Mouse (Mus musculus): ENCODE data around the gene Helq. TPM values are rescaled to one million over a fixed set of nuclear protein-coding genes. Genes with fewer than 3 reads are reported as not detected.

The Helq gene
- total and polyA plus RNA-seq, 3 experiments, result 12.1 to 24.3 (median 13.1) TPM

DNA sequence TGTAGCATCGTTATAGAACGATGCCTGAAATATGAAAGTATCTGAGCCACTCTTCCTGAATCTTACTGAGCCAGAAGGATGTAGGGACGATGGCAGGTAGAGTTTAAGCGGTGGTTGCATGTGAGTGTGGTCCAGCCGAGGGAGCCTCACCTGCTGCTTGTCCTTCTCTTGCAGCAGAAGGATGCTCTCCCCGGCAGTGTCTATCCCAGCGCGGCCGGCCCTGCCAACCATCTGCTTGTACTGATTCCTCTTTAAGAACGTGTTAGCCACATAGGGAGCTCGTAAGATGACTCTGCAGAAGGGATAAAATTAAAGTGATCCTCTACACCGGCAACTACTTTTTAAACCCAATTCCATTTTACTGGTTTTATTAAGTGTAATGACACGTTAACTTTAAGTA is 19.4 kb downstream of the Helq start:
- DNase-seq (ENCODE audit: extremely low read depth), result no peak
- no peak overlapping the region for H3K27ac ChIP-seq (ENCODE audit: insufficient read depth, low read depth)
- H3K36me3 ChIP-seq (replicated peaks in 1 of 2; ENCODE audit: control insufficient read depth in 1 of 2, insufficient read depth in 1 of 2, low read length in 1 of 2), result peaks cover 54 to 89% of the 10 kb centered on the region in 2 experiments
- in situ Hi-C loops (cut with MboI; ENCODE audit: low pct_ligation_motif_present, low pct_unique_long_range_greater_than_20kb, low sequenced_read_pairs), result loop anchor here (10.0 to 25.0 kb wide), 2 partner anchors 64 to 217 kb away; partner anchors contain the start of genes Hpse and Plac8
- dilution Hi-C loops (cut with MboI; ENCODE audit: extremely low pct_ligation_motif_present, extremely low pct_unique_long_range_greater_than_20kb, low sequenced_read_pairs), result no loop called here
- no peaks in the 10 kb centered on the region; the same call in 1 of the 2 replicates for H3K79me2 ChIP-seq (replicated peaks; ENCODE audit: control insufficient read depth, extremely low read depth, insufficient read depth, poor library complexity, severe bottlenecking)
- no peak overlapping the region for H3K9ac ChIP-seq (ENCODE audit: insufficient read depth, low read depth)
- no peaks in the 10 kb centered on the region for H3K4me1 ChIP-seq (ENCODE audit: control insufficient read depth in 1 of 2, insufficient read depth in 2 of 2)
- H3K27me3 ChIP-seq (replicated peaks), result no peaks in the 10 kb centered on the region
- H3K9me3 ChIP-seq (replicated peaks; ENCODE audit: low read length), result no peaks in the 10 kb centered on the region
- no peak for TF ChIP-seq MAZ (IDR thresholded peaks at IDR 0.05; ENCODE audit: low read depth, low read length)
- no peak for TF ChIP-seq CHD1 (IDR thresholded peaks at IDR 0.05; ENCODE audit: low read depth, low read length)
- TF ChIP-seq HCFC1 (IDR thresholded peaks at IDR 0.05; ENCODE audit: low read depth, low read length), result no peak
- no peak for TF ChIP-seq MAX (IDR thresholded peaks at IDR 0.05; ENCODE audit: low read length)
- TF ChIP-seq TBP (conservative IDR thresholded peaks at IDR 0.05; ENCODE audit: low read depth, low read length), result no peak
- TF ChIP-seq EP300 (IDR thresholded peaks at IDR 0.05; ENCODE audit: low read length), result no peak
- TF ChIP-seq TCF12 (IDR thresholded peaks at IDR 0.05; ENCODE audit: low read depth, low read length), result no peak
- TF ChIP-seq JUND (conservative IDR thresholded peaks at IDR 0.05; ENCODE audit: low read depth, low read length), result no peak
- no peak for TF ChIP-seq IRF4 (IDR thresholded peaks at IDR 0.05; ENCODE audit: low read depth, low read length)
- no peak for TF ChIP-seq ZC3H11A (IDR thresholded peaks at IDR 0.05; ENCODE audit: low read depth, low read length)
- no peak for TF ChIP-seq MAFK (IDR thresholded peaks at IDR 0.05; ENCODE audit: insufficient replicate concordance, low read length)
- TF ChIP-seq NELFE (IDR thresholded peaks at IDR 0.05; ENCODE audit: low read depth, low read length), result no peak
- TF ChIP-seq MEF2A (IDR thresholded peaks at IDR 0.05; ENCODE audit: borderline replicate concordance, low read depth, low read length), result no peak
- TF ChIP-seq MYC (IDR thresholded peaks at IDR 0.05; ENCODE audit: low read depth, low read length), result no peak
- no peak overlapping the region for H3K4me2 ChIP-seq (ENCODE audit: insufficient read depth, low read depth, poor library complexity, severe bottlenecking)
- no peak overlapping the region for H3K4me3 ChIP-seq (replicated peaks in 1 of 3; ENCODE audit: low read depth in 2 of 3, low read length in 2 of 3, poor library complexity in 1 of 3)

- dilution Hi-C loops (cut with MboI; ENCODE audit: extremely low pct_ligation_motif_present, extremely low pct_unique_long_range_greater_than_20kb, low sequenced_read_pairs) (no loop called here), in situ Hi-C loops (cut with MboI; ENCODE audit: low pct_ligation_motif_present, low pct_unique_long_range_greater_than_20kb, low sequenced_read_pairs) (loop anchor here (10.0 to 25.0 kb wide), 2 partner anchors 62 to 215 kb away; partner anchors contain the start of genes Hpse and Plac8)
- Histone ChIP-seq H3K9me3 (replicated peaks; ENCODE audit: low read length) (no peaks in the 10 kb centered on the region), H3K4me2 (ENCODE audit: insufficient read depth, low read depth, poor library complexity, severe bottlenecking) (no peak overlapping the region), H3K36me3 (replicated peaks in 1 of 2; ENCODE audit: control insufficient read depth in 1 of 2, insufficient read depth in 1 of 2, low read length in 1 of 2) (peaks cover 46 to 90% of the 10 kb centered on the region in 2 experiments), H3K4me3 (replicated peaks in 1 of 3; ENCODE audit: low read depth in 2 of 3, low read length in 2 of 3, poor library complexity in 1 of 3) (no peak overlapping the region), H3K9ac (ENCODE audit: insufficient read depth, low read depth) (no peak overlapping the region), H3K4me1 (ENCODE audit: control insufficient read depth in 1 of 2, insufficient read depth in 2 of 2) (no peaks in the 10 kb centered on the region), H3K27me3 (replicated peaks) (no peaks in the 10 kb centered on the region), H3K79me2 (replicated peaks; ENCODE audit: control insufficient read depth, extremely low read depth, insufficient read depth, poor library complexity, severe bottlenecking) (no peaks in the 10 kb centered on the region; the same call in 1 of the 2 replicates), H3K27ac (ENCODE audit: insufficient read depth, low read depth) (no peak overlapping the region; the same call in 1 of the 2 replicates)
- TF ChIP-seq KAT2A (IDR thresholded peaks at IDR 0.05; ENCODE audit: insufficient replicate concordance, low read length) (no peak), POLR2A (IDR thresholded peaks at IDR 0.05; ENCODE audit: low read depth, low read length) (no peak), NRF1 (IDR thresholded peaks at IDR 0.05; ENCODE audit: low read depth, low read length) (no peak), RAD21 (IDR thresholded peaks at IDR 0.05; ENCODE audit: low read depth, low read length) (no peak), MEF2A (IDR thresholded peaks at IDR 0.05; ENCODE audit: borderline replicate concordance, low read depth, low read length) (no peak), CHD1 (IDR thresholded peaks at IDR 0.05; ENCODE audit: low read depth, low read length) (no peak)
- DNase-seq (ENCODE audit: extremely low read depth), result no peak
These were observed 21.5 kb downstream of the Helq start for GRCm38 (mm10) chr5:100776900-100777299.

All from CH12.LX (cell line).